Mouse (Mus musculus) c-Kit-positive CD71-negative TER-119-negative erythroid progenitor cells, embryonic 14.5 days (primary cell): ENCODE data around the gene Abcc8.
A peak's percentile ranks its signal among the peaks of the same experiment; 100 is the strongest.

ENCODE experiments used
- DNase-seq: peaks from one replicate; pipeline ENCODE4 v3.0.0-alpha.2; 2013; ENCODE audit warnings: low read depth

The Abcc8 gene

DNA sequence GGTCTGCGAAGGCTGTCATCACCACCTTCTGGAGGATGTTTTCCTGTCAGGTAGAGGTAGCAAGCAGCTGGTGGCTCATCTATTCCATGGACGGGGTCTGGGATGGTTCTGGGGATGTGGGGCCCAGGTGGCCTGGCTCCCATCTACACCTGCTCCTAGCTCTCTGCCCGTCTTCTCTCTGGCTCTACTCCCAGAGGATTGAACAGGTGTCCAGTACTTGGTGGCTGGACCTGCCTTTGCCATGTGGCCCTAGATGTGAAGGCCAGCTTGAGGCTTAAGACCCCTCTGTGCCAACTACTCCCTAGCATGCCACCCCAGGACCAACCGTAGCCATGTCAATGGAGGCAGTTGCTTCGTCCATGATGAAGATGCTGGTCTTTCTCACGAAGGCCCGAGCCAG is 74.3 kb downstream of the Abcc8 start:
- DNase-seq: no peak

DNA sequence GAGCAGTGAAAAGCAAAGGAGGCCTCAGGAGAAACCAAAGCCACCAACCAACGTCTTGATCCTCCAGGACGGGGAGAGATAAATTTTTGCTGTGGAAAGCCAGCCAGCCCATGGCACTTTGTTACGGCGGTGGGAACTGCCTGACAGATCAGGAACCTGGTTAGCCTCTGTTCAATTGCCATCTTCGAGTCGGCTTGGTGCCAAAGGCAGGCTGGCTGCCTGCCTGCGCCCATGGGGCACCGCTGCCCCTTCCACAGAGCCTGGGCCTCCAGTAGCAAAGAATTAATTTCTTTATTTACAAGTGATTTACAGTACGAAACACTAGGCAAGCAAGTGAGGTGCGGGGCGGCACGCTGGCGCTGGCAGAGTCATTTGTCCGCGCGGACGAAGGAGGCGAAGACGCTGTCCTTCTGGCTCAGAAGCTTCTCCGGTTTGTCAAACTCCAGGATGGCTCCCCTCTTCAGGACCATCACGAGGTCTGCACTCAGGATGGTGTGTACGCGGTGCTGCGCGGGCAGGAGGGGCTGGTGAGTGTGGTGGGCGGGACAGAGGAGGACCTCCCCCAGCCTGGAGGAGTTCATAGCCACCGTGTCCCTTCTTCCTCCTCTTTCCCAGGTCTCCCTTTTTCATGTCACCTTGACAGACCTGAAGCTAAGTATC is 75.4 kb downstream of the Abcc8 start:
- DNase-seq: no peak

DNA sequence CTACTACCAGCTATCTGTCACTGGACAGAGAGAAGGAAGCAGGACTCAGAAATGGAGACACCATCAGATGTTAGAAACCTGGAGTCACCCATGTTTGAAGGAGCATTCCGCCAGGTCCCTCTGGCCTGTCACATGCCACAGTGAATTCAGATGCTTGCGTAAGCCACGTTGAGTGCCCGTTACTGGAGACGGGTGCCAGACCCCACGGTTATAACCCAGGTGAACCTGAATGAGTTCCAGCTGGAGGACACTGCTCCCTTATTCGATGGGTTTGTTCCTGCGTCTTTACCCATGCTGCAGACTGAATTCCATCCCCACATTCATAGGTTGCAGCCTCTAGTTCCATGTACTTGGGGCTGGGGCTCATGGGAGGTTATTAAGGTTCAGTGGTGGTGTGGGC is 76.1 kb downstream of the Abcc8 start:
- DNase-seq: no peak

DNA sequence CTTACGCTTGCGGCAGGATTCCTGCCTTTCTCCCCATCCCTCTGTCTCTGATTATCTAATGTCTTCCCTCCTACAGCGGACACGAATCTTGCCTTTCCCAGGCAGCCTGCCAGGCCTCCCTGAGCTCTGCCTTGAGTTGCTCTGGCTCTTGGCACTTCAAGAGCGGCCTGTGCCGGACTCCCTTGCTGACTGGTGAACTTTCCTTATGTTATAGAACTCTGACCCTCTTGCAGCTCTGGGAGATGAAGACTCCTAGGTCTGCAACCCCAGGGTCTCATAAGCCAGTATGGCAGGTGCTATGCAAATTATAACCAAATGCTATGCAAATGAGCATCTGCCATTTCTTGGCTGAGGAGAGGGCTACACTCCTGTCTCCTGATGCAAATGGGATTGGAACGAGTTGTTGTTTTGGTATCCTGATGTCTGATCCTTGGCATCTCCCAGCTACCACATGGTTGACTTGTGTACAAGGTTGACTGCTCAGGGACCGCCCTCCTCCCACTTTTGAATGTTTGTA is 76.7 kb downstream of the Abcc8 start:
- DNase-seq: no peak

DNA sequence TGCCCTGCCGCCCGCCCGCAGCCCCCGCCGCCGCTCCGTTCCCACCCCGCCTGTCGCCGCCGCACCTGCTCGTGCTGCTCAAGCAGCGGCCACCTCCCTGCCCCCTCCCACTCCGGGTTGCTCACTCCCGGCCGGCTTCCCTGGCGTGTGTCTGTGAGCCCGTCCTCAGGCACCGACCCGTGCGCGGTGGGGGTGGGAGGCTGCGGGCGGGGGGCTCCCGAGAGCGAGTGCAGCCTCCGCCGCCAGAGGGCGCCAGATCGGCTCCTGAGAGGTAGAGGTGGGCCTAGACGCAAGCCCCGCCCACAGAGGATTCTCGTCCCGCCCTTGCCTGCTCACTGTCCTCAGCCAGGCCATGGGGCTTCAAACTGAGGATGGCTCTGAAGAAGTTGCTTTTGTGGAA is 79.3 kb downstream of the Abcc8 start, which contains the start of gene Kcnj11:
Gene Kcnj11, minus strand, starts transcription at position 202 of the 400 bp plus-strand sequence.
- DNase-seq: peak; percentile 59

DNA sequence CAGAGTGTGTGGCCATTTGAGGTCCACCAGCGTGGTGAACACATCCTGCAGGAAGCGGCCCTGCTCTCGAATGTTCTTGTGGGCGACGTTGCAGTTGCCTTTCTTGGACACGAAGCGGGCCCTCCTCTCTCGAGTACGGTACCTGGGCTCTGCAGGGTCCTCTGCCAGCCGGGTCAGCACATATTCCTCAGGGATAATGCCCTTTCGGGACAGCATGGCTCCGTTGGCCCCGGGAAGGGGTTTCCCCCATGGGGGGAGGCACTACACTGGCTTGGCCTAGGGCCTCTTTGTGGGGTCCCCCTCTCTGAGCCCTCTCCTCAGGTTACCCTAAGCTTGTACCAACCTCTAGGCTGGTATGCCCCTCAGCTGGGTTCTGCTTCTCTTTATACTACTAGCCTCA is 80.2 kb downstream of the Abcc8 start:
- no peak for DNase-seq

DNA sequence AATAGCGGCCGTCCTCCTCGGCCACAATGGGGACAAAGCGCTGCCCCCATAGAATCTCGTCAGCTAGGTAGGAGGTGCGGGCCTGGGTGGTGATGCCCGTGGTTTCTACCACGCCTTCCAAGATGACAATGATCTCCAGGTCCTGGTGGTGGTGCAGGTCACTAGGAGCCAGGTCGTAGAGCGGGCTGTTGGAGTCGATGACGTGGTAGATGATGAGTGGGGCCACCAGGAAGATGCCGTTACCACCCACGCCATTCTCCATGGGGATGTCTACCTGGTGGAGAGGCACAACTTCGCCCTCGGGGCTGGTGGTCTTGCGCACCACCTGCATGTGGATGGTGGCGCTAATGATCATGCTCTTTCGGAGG is 80.9 kb downstream of the Abcc8 start:
- DNase-seq: no peak

DNA sequence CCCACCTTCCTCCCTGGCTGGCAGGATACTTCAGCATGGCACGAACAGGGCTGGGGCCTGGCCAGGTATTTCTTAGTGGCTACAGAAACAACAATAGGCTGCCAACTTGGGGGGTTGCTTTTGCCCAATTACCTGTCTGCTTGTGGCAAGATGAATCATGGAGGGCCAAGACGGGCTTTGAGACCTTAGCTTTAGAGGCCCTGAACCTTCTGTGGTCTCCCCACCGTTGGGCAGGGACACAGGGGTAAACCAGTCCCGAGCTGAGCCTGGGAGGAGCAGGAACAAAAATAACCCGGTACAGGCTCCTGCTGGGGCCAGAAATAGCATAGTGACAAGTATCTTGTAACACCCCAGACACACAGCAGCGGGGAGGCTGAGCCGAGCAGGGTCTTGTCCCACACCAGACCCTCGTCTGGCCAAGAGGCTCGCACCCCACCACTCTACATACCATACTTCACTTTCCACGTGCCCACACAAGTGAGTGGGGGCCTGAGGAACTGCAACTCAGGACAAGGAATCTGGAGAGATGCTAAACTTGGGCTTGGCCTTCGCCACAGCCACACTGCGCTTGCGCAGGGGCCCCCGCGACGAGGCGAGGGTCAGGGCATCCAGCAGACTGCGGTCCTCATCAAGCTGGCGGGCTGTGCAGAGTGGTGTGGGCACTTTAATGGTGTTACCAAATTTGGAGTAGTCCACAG is 81.5 kb downstream of the Abcc8 start:
- DNase-seq: no peak

DNA sequence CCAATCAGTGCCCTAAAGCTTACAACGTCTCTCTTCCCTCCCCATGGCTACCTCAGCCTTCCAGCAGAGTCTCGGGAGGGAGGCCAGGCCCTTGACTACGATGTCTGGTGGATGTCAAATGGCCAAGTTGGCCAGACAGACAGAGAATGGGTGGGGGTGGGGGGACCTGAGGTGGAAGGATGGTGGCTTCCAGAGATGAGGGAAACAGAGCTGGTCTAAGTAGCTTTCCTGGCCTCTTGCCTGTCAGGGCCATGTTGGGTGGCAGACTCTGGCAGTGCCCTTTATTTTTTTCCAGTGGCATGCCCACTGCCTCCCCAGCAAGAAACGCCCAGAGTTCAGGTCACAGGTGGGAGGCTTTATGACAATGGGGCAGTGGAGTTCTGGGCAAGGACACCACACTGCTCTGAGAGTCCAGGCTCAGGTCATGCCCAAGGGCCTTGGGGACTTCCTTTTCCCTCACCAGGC is 82.5 kb downstream of the Abcc8 start:
- no peak for DNase-seq

DNA sequence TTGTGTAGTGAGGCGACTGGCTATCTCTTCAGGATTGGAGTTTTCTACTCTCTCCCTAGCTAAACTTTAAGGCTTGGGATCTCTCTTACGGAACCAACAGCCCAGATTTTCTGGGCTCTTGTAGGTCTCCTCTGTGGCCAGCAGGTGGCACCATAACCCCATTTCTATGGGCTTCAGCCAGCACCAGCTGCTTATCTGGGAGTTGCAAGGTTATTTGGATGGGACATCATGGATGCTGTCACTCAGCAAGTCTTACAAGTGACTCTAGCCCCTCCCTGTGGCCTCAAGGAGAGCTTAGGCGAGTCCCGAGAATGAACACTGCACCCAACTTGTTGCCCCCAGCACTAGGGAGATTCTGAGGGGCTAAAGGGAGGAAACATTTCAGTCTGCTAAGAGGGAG is 83.7 kb downstream of the Abcc8 start:
- DNase-seq: peak; percentile 53

DNA sequence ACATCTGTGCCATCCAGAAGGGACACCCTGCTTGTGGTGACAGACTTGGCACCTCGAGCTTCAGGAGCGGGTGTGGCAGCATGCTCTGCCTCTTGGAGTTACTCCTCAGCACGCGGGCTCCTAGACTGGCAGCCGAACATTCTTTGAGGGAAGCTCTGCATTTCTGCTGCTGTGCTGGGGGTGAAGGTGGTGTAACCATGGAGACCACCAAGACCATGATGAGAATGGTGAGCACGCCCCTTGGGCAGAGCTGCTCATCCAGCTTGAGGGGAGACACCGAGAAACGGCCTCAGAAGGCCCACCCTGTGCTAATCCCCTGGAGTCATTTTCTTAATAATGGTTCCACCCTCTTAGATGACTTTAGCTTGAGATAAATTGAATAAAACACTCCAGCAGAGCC is 87.0 kb downstream of the Abcc8 start:
- DNase-seq: no peak

DNA sequence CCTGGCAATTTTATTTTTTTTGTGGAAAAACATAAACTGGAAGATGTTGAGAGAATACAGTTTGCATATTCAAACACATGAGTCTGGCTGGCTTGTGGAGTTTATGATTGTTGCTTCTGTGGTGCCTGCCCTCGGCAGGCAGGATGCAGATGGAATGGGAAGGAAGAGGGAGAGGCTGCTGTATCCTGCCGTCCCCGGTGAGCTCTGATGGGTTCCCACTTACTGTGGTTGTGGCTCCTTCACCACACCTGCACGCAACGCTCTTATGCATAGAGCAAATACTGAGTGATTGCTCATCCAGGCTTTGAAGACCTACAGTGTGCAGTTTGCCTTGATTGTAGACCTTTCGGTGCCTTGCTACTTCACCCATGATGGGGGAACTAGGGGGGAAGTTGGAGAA is 91.6 kb downstream of the Abcc8 start:
- no peak for DNase-seq

DNA sequence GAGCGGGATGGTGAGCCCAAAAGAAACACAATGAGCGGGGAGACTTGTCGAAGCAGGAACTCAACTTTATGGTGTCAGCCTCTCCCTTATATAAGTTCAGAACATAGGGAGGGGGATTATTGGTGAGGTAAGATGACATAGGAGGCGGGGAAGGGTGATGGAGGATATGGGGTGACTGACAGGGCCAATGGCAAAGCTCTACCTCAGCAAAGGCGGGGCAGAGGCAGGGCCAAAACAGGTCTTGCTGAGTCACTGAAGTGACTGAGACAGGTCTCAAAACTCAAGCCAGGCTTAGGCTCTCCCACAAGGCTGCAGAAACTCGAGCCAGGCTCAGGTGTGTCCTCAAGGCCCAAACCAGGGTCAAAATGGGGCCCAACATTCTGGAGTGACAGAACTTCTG is 93.5 kb downstream of the Abcc8 start:
- DNase-seq: no peak

DNA sequence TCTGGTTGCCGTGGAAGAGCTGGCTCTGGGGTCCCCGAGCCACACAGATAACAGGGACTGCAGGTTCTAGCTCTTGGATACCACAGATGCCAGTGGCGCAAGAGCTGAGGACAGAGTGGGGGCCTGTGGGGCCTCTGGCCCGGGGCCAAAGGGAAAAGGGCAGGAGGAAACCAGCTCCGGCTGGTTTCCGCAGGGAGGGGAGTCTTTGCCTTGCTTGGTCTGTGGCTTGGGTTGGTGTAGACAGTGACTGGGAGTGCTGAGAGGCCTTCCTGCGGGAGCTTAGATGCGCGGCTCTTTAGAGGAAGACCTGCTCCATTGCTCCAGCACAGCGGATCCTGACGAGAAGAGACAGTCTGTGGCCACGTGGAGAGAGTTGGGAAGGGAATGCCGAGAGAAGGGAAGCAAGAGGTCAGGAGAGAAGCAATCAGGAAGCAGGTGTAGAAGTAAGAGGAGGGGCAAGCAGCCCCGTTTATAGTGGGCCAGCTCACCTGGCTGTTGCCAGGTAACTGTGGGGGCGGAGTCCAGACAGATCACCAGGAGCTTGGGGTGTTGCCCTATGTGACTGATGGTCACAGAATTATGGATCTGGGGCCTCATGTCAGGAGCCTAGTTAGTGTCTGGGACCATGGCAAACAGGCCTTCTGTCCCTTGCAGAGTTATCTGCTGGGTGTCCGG is 94.9 kb downstream of the Abcc8 start:
- no peak for DNase-seq

DNA sequence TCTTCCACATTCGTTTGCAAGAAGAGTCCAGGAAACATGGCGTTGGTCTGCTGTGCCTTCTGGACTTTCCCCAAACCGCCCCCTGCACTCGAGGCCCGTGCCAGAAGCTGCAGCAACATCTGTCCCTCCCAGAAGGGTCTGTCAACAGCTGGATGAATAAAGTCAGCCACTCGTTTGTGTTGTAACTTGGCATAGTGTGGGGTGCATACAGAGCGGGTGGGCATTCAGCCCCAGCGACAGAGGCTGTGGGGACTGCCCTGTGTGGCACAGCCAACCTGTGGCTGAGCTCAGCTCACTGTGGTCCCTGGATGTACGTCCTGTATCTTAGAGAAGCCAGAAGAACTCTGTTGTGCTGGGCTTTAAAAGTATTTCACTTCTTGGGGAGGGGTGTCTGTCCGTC is 95.8 kb downstream of the Abcc8 start:
- no peak for DNase-seq

DNA sequence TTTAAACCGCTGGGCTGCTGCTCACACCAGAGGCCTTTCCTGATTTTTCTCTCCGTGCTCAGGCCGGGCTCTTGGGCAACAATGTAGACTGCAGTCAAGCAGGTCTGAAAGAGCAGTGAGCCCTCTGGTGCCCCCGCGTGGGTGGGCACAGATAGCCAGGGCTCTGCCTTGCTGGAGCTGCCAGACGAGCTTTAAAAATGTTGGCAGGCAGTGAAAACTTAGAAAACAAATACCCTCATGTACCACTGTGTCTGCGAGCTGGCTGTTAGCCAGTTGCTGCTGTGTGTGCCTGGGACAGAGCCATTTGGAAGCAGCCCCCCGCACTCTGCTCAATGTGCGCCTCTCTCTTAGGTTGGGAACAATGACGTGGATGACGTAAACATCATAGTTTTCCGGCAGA is 102.2 kb downstream of the Abcc8 start:
- no peak for DNase-seq

DNA sequence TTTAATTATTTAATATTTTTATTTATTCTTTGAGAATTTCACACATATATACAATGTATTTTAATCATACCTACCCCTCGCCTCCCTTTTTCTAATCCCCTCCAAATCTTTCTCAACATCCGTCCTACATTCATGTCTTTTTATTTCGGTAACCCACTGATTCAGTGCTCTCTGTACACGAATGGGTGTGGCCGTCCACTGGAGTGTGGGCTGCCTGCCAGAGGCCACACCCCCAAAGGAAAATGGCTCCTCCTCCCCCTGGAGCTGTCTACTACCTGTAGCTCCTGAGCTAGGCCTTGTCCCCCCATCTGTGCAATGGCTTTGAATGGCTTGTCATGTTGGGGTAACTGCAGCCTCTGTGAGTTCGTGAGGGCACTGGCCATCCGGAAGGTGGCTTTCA is 103.0 kb downstream of the Abcc8 start:
- DNase-seq: no peak

DNA sequence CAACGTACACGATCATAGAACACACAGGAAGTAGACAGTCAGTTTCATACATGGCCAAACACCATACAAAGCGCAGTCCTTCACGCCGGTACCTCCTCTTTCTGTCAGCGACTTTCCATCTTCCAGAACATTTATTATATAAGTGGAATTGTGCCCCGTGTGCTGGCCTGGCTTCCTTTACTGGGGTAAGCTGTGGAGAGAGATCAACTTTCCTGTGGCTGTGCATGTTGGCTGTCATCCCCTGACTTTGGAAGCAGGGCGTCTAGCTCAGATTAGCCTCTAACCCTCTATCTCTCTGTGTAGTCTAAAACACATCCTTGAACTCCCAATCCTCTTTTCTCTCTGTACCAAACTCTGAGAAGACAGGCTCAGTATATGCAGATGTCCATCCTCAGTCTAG is 111.0 kb downstream of the Abcc8 start:
- DNase-seq: no peak

DNA sequence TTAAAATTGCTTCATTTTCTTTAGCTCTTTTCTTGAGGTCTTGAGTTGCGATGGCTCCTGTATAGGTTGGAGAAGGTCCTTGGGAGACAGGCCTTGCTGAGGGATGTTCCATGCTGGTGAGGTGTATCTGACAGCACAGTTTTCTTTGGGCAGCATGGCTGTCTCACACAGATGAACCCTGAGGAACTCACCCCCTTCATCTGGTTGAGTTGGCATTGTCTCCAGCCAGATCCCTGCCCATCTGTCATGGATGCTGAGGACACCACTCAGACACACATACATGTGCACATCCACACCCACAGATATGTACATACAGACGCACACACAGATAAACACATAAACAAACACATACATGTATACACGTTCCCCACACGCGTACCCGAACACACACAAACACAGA is 116.5 kb downstream of the Abcc8 start:
- DNase-seq: no peak

DNA sequence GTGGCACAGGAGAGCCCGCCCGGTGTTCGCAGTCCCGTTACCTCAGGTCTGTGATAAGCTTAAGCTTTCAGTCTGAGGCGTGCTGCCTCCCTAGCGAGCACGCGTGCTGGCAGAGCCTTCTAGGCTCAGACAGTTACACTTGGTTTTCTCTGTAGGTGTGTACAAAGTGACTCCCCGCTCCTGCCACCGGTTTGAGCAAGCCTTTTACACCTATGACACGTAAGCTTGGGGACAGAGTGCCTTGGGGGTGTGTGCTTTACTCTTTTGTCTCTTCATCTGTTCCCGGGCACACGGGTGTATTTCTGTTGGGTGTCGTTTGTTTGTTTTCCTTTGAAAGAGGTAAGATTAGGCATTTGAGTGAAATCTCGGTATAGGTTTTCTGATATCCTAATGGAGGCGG is 118.2 kb downstream of the Abcc8 start:
- no peak for DNase-seq

DNA sequence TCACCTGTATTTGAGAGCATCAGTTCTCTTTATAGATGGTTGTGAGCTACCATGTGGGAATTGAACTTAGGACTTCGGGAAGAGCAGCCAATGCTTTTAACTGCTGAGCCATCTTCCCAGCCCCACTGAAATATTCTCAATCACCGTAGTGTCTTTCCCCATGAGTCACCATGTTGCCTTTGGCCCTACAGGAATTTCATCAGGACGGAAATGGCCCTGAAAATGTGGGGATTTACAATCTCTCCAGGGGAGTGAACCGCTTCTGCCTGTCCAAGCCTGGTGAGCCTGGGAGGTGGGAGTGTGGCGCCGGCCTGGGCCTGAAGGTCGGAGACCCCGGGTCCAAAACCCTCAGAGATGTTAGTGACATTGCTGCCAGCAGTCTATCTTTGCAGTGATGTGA is 119.1 kb downstream of the Abcc8 start:
- no peak for DNase-seq

DNA sequence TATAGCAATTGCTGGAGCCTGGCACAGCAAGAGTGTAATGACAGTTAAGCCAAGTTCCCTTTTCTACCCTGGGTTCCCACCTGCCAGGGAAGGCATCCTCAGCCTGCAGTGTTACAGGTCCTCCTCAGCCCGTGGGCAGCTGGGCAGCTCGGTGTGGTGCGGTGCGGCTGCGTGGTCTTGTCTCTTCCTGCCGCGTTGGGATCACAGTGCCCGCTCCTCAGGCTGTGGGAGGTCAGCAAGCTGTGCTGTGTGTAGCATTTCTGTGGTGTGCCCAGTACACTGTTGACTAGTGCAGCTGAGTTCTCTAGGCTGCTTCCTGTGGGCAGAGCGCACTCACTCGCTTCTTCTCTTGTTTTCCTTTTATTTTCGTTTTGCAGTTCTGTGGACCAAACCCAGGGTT is 121.0 kb downstream of the Abcc8 start:
- DNase-seq: no peak
